In genomic region chr15:31238611-31239010, GRCm38 (mm10) we compare ENCODE assay signal across 13 mouse cellular contexts.
"Had no signal": no experiment of that assay in that cellular context is flagged by ENCODE, and none has a peak within 500 bp of the region (broad histone marks: within the 10 kb centered on the region; RNA-seq: fewer than 3 reads in every experiment).

No protein-coding gene starts in this region.

- H3K9ac ChIP-seq: limb, embryonic 12.5 days; lung, embryonic 14.5 days; neural tube, embryonic 12.5 days had no signal

- H3K36me3 ChIP-seq: neural tube, embryonic 12.5 days had no signal

- H3K4me1 ChIP-seq: midbrain, embryonic 10.5 days; neural tube, embryonic 12.5 days had no signal

- H3K27ac ChIP-seq: limb, embryonic 12.5 days; midbrain, embryonic 10.5 days; neural tube, embryonic 12.5 days; stomach, postnatal 0 days had no signal

- H3K4me3 ChIP-seq: limb, embryonic 12.5 days; midbrain, embryonic 10.5 days; myocyte; neural tube, embryonic 12.5 days had no signal

- H3K27me3 ChIP-seq: limb, embryonic 12.5 days; neural tube, embryonic 12.5 days had no signal

- DNase-seq: kidney, adult 2 months; kidney, postnatal 25 days; layer of hippocampus, adult 9-11 months; lung, embryonic 14.5 days; lung, postnatal 10 days; lung, postnatal 4 days; midbrain, embryonic 14.5 days; thymus, postnatal 4 days had no signal

- H3K4me2 ChIP-seq: limb, embryonic 12.5 days; lung, embryonic 14.5 days; neural tube, embryonic 12.5 days had no signal
